Mouse (Mus musculus): ENCODE data around the gene Insyn1. TPM values are rescaled to one million over a fixed set of nuclear protein-coding genes. Genes with fewer than 3 reads are reported as not detected.

The Insyn1 gene
- polyA plus RNA-seq (2016; fragmentation: Nextera tagmentation; extraction: Ambion mirVana), result 4.6 and 5.5 TPM in 2 replicates

- under 1% methylated on average over 89 of the region's 104 CpGs for WGBS
- no peaks in the 10 kb centered on the region for H3K9me3 ChIP-seq
- H3K4me1 ChIP-seq (replicated peaks), result peaks cover 36% of the 10 kb centered on the region
- H3K36me3 ChIP-seq, result no peaks in the 10 kb centered on the region; the same call in 1 of the 2 replicates
- H3K27me3 ChIP-seq, result peaks cover 37% of the 10 kb centered on the region
- H3K4me2 ChIP-seq, result peak within 1 kb of the TSS; percentile 97
- peak within 1 kb of the TSS; percentile 90 for H3K9ac ChIP-seq (replicated peaks)
- peak within 1 kb of the TSS; percentile 69 for H3K4me3 ChIP-seq (replicated peaks)
- H3K27ac ChIP-seq, result peak within 1 kb of the TSS; percentile 82
- ATAC-seq (ENCODE audit: insufficient number of reproducible peaks, insufficient read depth, low FRiP score, low TSS enrichment, low read depth), result peak; percentile 63
Measured at GRCm38 (mm10) chr9:58487851-58488801, at the start of gene Insyn1. Gene Insyn1 (plus strand): TSS chr9:58488603.

DNA sequence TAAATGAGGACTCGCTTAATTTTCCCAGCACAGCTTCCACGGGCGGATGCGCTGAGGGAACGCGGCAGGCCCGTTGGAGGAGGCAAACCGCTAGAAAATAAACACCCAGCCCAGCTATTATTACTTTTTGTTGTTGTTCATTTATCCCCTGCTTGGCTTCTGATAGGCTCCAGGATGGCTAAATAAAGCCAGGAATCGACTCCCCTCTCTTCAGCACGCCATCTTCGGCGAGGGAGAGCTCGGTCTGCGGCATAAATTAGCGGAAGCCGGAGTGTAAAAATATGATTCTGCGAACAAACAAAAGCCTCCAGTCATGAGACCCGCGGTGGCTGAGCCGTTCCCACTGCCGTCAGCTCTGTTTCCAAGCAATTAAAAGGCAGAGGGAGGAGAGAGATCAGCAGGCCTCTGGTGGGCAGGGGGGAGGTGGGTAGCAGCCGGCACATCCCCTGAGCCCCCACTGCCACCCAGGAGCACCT lies 49.4 kb upstream of the Insyn1 start:
- Histone ChIP-seq H3K9me3 (no peaks in the 10 kb centered on the region), H3K9ac (replicated peaks) (no peak overlapping the region), H3K4me3 (replicated peaks) (no peak overlapping the region), H3K27me3 (no peaks in the 10 kb centered on the region), H3K4me1 (replicated peaks) (peaks cover 35% of the 10 kb centered on the region), H3K27ac (0 out of 2 replicates have a peak overlapping the region, but pooled peaks have one; percentile 31), H3K36me3 (no peaks in the 10 kb centered on the region), H3K4me2 (no peak overlapping the region)
- WGBS, result 76% methylated on average over 22 of the region's 22 CpGs
- ATAC-seq (ENCODE audit: insufficient number of reproducible peaks, insufficient read depth, low FRiP score, low TSS enrichment, low read depth), result no peak

DNA sequence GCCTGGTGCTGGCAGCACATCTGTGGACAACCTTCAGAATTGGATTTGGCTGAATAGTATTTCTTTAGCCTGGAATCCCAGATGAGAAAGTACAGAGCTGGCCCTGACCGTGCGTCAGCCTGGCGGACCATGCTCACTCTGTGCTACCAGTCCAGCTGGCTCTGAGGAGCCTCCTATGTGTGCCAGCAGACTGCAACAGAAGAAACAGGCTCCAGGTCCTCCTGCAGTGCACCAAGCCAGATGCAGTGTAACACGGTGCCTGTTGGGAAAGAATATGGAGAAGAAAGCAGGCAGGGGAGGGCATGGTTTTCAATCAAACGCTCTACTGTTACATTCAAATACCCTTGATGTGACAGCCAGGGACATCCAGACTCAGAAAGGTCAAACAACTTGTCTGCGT lies 48.3 kb upstream of the Insyn1 start:
- no peak overlapping the region for H3K9ac ChIP-seq (replicated peaks)
- no peak overlapping the region for H3K27ac ChIP-seq
- H3K4me1 ChIP-seq (replicated peaks), result peaks cover 37% of the 10 kb centered on the region
- no peaks in the 10 kb centered on the region for H3K27me3 ChIP-seq
- H3K36me3 ChIP-seq, result no peaks in the 10 kb centered on the region
- H3K4me3 ChIP-seq (replicated peaks), result no peak overlapping the region
- H3K4me2 ChIP-seq, result no peak overlapping the region
- H3K9me3 ChIP-seq, result no peaks in the 10 kb centered on the region
- 73% methylated on average over 6 of the region's 6 CpGs for WGBS
- ATAC-seq (ENCODE audit: insufficient number of reproducible peaks, insufficient read depth, low FRiP score, low TSS enrichment, low read depth), result no peak

DNA sequence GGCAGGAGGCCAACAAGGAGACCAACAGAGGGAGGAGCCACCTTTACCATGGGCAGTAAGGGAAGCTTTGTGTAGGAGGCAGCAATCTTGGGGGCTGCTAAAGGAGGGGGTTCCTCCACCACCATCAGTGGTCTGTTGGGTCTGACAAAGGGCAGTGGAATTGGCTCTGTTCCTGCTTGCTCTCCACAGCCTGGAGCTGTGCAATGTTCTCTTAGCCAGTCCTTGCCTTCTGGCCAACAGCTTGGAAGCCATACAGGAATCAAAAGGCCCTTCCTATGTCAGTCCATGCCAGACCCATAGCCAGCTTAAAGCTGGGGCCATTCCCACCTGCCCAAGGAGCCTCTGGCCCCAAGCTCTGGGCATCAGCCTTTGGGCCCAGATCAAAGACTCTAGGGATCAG lies 47.8 kb upstream of the Insyn1 start:
- Histone ChIP-seq H3K4me1 (replicated peaks) (peaks cover 37% of the 10 kb centered on the region), H3K36me3 (no peaks in the 10 kb centered on the region), H3K27me3 (no peaks in the 10 kb centered on the region), H3K9ac (replicated peaks) (no peak overlapping the region), H3K4me3 (replicated peaks) (no peak overlapping the region), H3K9me3 (no peaks in the 10 kb centered on the region), H3K27ac (no peak overlapping the region), H3K4me2 (no peak overlapping the region)
- no peak for ATAC-seq (ENCODE audit: insufficient number of reproducible peaks, insufficient read depth, low FRiP score, low TSS enrichment, low read depth)

GRCm38 (mm10) chr9:58441351-58442104 lies 46.9 kb upstream of the Insyn1 start:
- H3K27me3 ChIP-seq, result no peaks in the 10 kb centered on the region
- no peak overlapping the region for H3K27ac ChIP-seq
- 63% methylated on average over 6 of the region's 6 CpGs for WGBS
- H3K4me3 ChIP-seq (replicated peaks), result no peak overlapping the region
- ATAC-seq (ENCODE audit: insufficient number of reproducible peaks, insufficient read depth, low FRiP score, low TSS enrichment, low read depth), result no peak
- no peaks in the 10 kb centered on the region for H3K9me3 ChIP-seq
- H3K9ac ChIP-seq (replicated peaks), result no peak overlapping the region
- H3K4me1 ChIP-seq (replicated peaks), result peaks cover 35% of the 10 kb centered on the region
- no peak overlapping the region for H3K4me2 ChIP-seq
- no peaks in the 10 kb centered on the region for H3K36me3 ChIP-seq

DNA sequence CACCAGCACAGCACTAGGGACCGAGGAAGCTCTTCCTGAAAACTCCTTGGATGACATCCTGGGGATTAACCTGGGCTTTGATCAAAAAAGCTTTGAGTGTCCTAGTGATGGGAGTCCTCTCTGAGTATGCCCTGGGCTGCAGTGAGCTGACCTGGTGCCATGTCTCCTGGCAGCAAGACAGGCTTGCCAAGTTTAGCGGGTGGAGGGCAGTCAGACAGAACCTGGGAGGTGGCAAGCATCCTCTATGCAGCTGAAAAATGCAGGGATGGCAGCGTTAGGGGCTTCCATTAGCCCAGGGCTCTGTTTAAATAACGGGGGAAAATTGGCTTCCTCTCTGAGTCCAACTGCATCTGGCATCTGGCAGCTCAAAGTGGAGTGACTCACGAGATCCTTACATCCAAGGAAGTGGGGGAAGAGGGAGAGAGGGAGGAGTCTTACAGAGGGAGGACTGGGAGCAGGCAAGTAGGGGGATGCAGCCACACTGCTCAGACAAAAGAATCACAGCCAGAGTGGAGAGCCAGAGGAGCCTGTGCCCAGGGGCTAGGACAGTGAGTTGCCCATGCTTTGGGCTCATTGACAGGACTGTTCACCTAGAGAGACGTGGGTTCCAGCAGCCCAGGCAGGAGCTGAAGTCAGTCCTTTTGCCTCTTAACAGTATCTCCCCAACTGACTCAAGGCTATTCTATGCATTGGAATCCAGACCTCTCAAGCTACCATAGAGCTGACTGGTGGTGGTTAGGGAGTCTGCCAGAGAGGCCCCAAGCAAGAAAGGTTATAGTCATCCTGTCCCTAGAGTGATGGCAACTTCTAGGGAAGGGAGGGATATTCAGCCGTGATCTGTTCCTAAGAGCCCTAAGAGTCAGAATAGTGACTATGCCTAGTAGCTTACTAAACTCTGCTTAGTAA lies 46.0 kb upstream of the Insyn1 start:
- ATAC-seq (ENCODE audit: insufficient number of reproducible peaks, insufficient read depth, low FRiP score, low TSS enrichment, low read depth), result no peak
- H3K9me3 ChIP-seq, result no peaks in the 10 kb centered on the region
- H3K27ac ChIP-seq, result no peak overlapping the region
- H3K27me3 ChIP-seq, result no peaks in the 10 kb centered on the region
- H3K4me1 ChIP-seq (replicated peaks), result peaks cover 39% of the 10 kb centered on the region
- H3K9ac ChIP-seq (replicated peaks), result no peak overlapping the region
- no peak overlapping the region for H3K4me3 ChIP-seq (replicated peaks)
- no peaks in the 10 kb centered on the region for H3K36me3 ChIP-seq
- 36% methylated on average over 7 of the region's 7 CpGs for whole genome bisulfite sequencing
- no peak overlapping the region for H3K4me2 ChIP-seq

- Histone ChIP-seq H3K36me3 (no peaks in the 10 kb centered on the region), H3K27ac (no peak overlapping the region), H3K9ac (replicated peaks) (no peak overlapping the region), H3K4me1 (replicated peaks) (peaks cover 39% of the 10 kb centered on the region), H3K4me2 (no peak overlapping the region), H3K9me3 (no peaks in the 10 kb centered on the region), H3K27me3 (no peaks in the 10 kb centered on the region), H3K4me3 (replicated peaks) (no peak overlapping the region)
- 73% methylated on average over 3 of the region's 3 CpGs for WGBS
- ATAC-seq (ENCODE audit: insufficient number of reproducible peaks, insufficient read depth, low FRiP score, low TSS enrichment, low read depth), result no peak
Measured at GRCm38 (mm10) chr9:58443061-58443460, 45.3 kb upstream of the Insyn1 start.

DNA sequence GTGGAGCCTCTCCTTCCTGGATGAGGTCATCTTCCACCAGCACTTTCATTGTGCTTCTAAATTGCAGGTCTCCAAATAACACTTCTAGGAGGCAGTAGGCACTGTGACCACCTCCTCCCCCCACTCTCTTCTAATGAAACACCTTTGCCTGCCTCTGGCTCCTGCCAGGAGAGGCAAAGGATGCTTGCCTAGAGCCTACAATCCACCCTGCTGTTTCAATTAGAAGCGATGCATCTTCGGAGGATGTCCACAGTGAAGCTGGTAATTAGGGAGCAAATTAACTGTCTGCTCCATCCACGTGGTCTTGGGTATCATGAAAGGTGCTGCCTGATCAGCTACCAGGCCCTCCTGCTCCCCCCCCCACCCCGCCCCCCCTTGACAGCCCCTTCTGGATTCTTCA lies 41.6 kb upstream of the Insyn1 start:
- WGBS, result 27% methylated on average over 4 of the region's 4 CpGs
- H3K36me3 ChIP-seq, result no peaks in the 10 kb centered on the region
- peaks cover 25% of the 10 kb centered on the region for H3K4me1 ChIP-seq (replicated peaks)
- H3K4me2 ChIP-seq, result no peak overlapping the region
- ATAC-seq (ENCODE audit: insufficient number of reproducible peaks, insufficient read depth, low FRiP score, low TSS enrichment, low read depth), result no peak
- no peak overlapping the region for H3K9ac ChIP-seq (replicated peaks)
- no peaks in the 10 kb centered on the region for H3K27me3 ChIP-seq
- no peak overlapping the region for H3K27ac ChIP-seq
- H3K9me3 ChIP-seq, result no peaks in the 10 kb centered on the region
- H3K4me3 ChIP-seq (replicated peaks), result no peak overlapping the region

- Histone ChIP-seq H3K4me1 (replicated peaks) (peaks cover 15% of the 10 kb centered on the region), H3K27ac (no peak overlapping the region), H3K9me3 (no peaks in the 10 kb centered on the region), H3K9ac (replicated peaks) (no peak overlapping the region), H3K4me2 (no peak overlapping the region), H3K36me3 (no peaks in the 10 kb centered on the region), H3K4me3 (replicated peaks) (no peak overlapping the region), H3K27me3 (no peaks in the 10 kb centered on the region)
- no peak for ATAC-seq (ENCODE audit: insufficient number of reproducible peaks, insufficient read depth, low FRiP score, low TSS enrichment, low read depth)
- 72% methylated on average over 12 of the region's 12 CpGs for WGBS
Measured at GRCm38 (mm10) chr9:58447997-58448595, 40.3 kb upstream of the Insyn1 start.

DNA sequence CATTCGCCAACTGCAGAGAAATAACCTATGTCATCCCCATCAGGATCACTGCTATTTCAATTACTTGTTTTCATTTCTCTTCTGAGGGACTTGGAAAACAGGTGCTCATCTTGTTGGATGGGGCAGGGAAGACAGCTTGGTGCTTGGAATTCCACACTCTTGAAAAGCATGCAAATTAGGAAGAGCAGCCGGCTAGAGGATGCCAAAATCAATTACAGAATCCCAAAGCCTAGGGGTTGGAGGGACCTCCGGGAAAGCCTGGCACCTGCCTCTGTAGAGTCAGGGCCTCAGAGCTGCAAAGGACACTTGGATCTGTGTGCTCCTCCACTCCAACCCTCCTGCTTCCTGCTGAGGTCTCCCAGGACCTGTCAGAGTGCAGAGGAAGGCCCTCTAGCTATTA lies 38.9 kb upstream of the Insyn1 start:
- Histone ChIP-seq H3K4me3 (replicated peaks) (no peak overlapping the region), H3K4me2 (no peak overlapping the region), H3K9me3 (no peaks in the 10 kb centered on the region), H3K4me1 (replicated peaks) (peaks cover 8% of the 10 kb centered on the region), H3K36me3 (no peaks in the 10 kb centered on the region), H3K27ac (no peak overlapping the region), H3K27me3 (peaks cover 5% of the 10 kb centered on the region; the same call in 1 of the 2 replicates), H3K9ac (replicated peaks) (no peak overlapping the region)
- 31% methylated on average over 3 of the region's 3 CpGs for WGBS
- ATAC-seq (ENCODE audit: insufficient number of reproducible peaks, insufficient read depth, low FRiP score, low TSS enrichment, low read depth), result no peak

Measured in limb, embryonic 12.5 days (tissue).